Mouse (Mus musculus) cortical plate, adult 2 months (tissue): ENCODE data around the gene Slc1a1.

Experiments used
- CTCF ChIP-seq: fragments of 200-500 bp; IDR thresholded peaks from 2 replicates; pipeline ENCODE4 v1.5.1; 2011; ENCODE audit warnings: mild to moderate bottlenecking, control low read depth, low read length; ENCODE audit not compliant: insufficient read depth; ENCODE audit errors: extremely low read depth
- POLR2A ChIP-seq: fragments of 200-500 bp; IDR thresholded peaks from 2 replicates; pipeline ENCODE4 v1.6.1; 2011; ENCODE audit warnings: mild to moderate bottlenecking, low read length, control low read depth; ENCODE audit not compliant: insufficient read depth; ENCODE audit errors: extremely low read depth

GRCm38 (mm10) chr19:28896639-28897038 lies 61.8 kb downstream of the Slc1a1 start:
- TF ChIP-seq CTCF (no peak), POLR2A (no peak)
